Mouse (Mus musculus) left cerebral cortex, adult 9 months (tissue): Measurements from ENCODE around the gene Atg10.

Experiments
- DNase-seq, 2 experiments: peaks; one replicate each; pipeline ENCODE4 v3.0.0; 2022; ENCODE audit warnings: low spot score in 2 of 2

The Atg10 gene

DNA sequence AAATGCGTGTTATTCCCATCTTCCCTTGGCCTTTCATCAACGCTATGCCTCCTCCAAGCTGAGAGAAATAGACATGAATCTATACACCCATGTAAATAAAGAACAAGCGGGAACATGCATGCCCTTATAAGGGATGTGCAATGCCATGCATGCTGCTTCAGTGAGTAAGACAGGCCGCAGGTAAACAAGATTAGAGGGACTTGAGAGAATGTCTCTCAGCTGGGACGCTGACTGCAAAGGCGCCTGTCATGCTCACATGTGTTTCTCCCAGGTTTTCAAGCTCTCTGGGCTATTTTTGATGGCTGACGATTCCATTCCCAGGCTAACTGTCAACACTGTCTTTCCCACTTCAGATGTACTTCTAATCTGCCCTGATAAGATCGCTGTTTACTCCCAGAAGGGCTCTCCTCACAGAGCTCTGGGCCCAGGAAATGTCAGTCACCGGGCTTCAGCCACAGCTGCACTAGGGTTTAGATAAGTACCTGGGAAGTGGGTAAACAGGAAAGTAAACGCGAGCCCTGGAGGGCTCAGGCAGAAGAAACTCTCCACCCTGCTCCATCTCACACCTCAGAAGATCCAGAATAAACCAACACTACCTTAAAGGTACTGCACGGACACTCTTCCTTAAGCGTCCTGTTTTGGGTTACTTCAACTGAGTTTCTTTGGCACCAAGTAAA lies 337.8 kb downstream of the Atg10 start:
- DNase-seq = no peak
